Mouse (Mus musculus) forebrain, postnatal 0 days (tissue): ENCODE results near the gene Pkig. TPM values are rescaled to one million over a fixed set of nuclear protein-coding genes. Genes with fewer than 3 reads are reported as not detected.

Experiments
- ATAC-seq: fragments of 200-750 bp; cut with Nextera tagmentation; 2 replicates; pipeline ENCODE4 v1.8.0; 2017; ENCODE audit warnings: mild to moderate bottlenecking, moderate library complexity
- DNase-seq: peaks from one replicate; pipeline ENCODE4 v3.0.0-alpha.2; 2015
- H3K27ac ChIP-seq: fragments of 300-500 bp; sonication (generic); 2 replicates; pipeline ENCODE4 v1.5.1; 2014; ENCODE audit warnings: low read depth, mild to moderate bottlenecking, antibody characterized with exemption, low read length, moderate library complexity, mixed read lengths
- H3K27me3 ChIP-seq: fragments of 300-500 bp; sonication (generic); 2 replicates; pipeline ENCODE4 v1.6.1; 2014; ENCODE audit warnings: mild to moderate bottlenecking, low read length, mixed read lengths; ENCODE audit not compliant: insufficient read depth
- H3K36me3 ChIP-seq: fragments of 300-500 bp; sonication (generic); 2 replicates; pipeline ENCODE4 v1.6.1; 2014; ENCODE audit warnings: mild to moderate bottlenecking, moderate library complexity; ENCODE audit not compliant: insufficient read depth
- H3K4me1 ChIP-seq: fragments of 300-500 bp; sonication (generic); 2 replicates; pipeline ENCODE4 v1.6.1; 2014; ENCODE audit warnings: antibody characterized with exemption; ENCODE audit not compliant: insufficient read depth
- H3K4me2 ChIP-seq: fragments of 300-500 bp; sonication (generic); 2 replicates; pipeline ENCODE4 v1.6.1; 2014; ENCODE audit warnings: low read depth, mild to moderate bottlenecking, moderate library complexity
- H3K4me3 ChIP-seq: fragments of 300-500 bp; sonication (generic); 2 replicates; pipeline ENCODE4 v1.5.1; 2014; ENCODE audit warnings: low read depth, low read length, mixed read lengths
- H3K9ac ChIP-seq: fragments of 300-500 bp; sonication (generic); 2 replicates; pipeline ENCODE4 v1.6.1; 2014; ENCODE audit warnings: mild to moderate bottlenecking
- H3K9me3 ChIP-seq: fragments of 300-500 bp; sonication (generic); 2 replicates; pipeline ENCODE4 v1.6.1; 2016; ENCODE audit warnings: low read length
- CTCF ChIP-seq: sonication (generic); IDR thresholded peaks from 2 replicates; pipeline ENCODE4 v1.5.1; 2016; ENCODE audit warnings: antibody characterized with exemption, control low read depth, low read depth
- WGBS: fragments of 180-500 bp; shearing (Covaris S2); extraction: QIAGEN DNeasy Blood & Tissue Kit; methylation state at CpG from one replicate; pipeline ENCODE4 v1.1.7; 2014; 5-methylcytosine and 5-hydroxymethylcytosine counted together
- polyA plus RNA-seq: library from polyadenylated mRNA; unstranded; fragments of >200 nt; fragmentation: Nextera tagmentation; extraction: Ambion mirVana; gene quantifications from 2 replicates; pipeline ENCODE4 v1.2.1, GENCODE M21; 2015
- total RNA-seq: library from RNA; depleted of rRNA; stranded (reverse); fragments of >200 nt; gene quantifications from 2 replicates; pipeline ENCODE4 v1.2.3, GENCODE M21; 2014; rRNA removed

Gene Pkig
- total and polyA plus RNA-seq, 2 experiments from 2014 or later: 114 to 211 TPM

- no peak for DNase-seq
- no peak overlapping the region for H3K27ac ChIP-seq
- ATAC-seq: no peak
- H3K9ac ChIP-seq: no peak overlapping the region
- no peaks in the 10 kb centered on the region for H3K27me3 ChIP-seq
- 85% methylated on average over 5 of the region's 5 CpGs for WGBS
- peaks cover 6% of the 10 kb centered on the region; the same call in 1 of the 2 replicates for H3K4me1 ChIP-seq
- H3K4me2 ChIP-seq: no peak overlapping the region
- TF ChIP-seq CTCF: no peak
- H3K4me3 ChIP-seq: no peak overlapping the region
- no peaks in the 10 kb centered on the region for H3K36me3 ChIP-seq
- no peaks in the 10 kb centered on the region for H3K9me3 ChIP-seq
Measured at GRCm38 (mm10) chr2:163754228-163754627, 96.0 kb downstream of the Pkig start.

GRCm38 (mm10) chr2:163756723-163757122 lies 98.5 kb downstream of the Pkig start:
- Histone ChIP-seq H3K27ac (no peak overlapping the region), H3K4me1 (no peaks in the 10 kb centered on the region), H3K9me3 (no peaks in the 10 kb centered on the region), H3K27me3 (no peaks in the 10 kb centered on the region), H3K9ac (no peak overlapping the region), H3K36me3 (no peaks in the 10 kb centered on the region), H3K4me3 (no peak overlapping the region), H3K4me2 (no peak overlapping the region)
- ATAC-seq (no peak), DNase-seq (peak; percentile 34)
- WGBS: 8% methylated on average over 2 of the region's 2 CpGs
- TF ChIP-seq CTCF: no peak

DNA sequence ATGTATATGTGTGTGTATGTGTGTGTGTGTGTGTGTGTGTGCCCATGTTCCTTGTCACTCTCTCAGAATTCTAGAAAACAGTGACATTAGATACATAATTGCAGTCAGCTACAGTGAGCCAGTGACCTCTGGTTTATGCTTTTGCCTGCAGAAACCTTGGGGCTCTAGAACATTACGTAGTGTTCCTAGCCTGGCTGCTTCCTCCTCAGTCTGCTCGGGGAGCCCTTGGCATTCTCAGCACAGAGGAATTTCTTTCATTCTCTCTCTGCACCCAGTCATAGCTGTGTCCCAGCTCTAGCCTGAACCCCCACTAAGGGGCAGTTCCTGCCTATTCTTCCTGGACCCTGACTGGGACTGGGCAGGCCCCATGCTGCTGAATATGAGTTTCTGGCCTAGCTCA lies 100.0 kb downstream of the Pkig start:
- no peak overlapping the region for H3K9ac ChIP-seq
- no peak overlapping the region for H3K4me2 ChIP-seq
- no peaks in the 10 kb centered on the region for H3K9me3 ChIP-seq
- no peak for TF ChIP-seq CTCF
- H3K4me1 ChIP-seq: no peaks in the 10 kb centered on the region
- H3K27me3 ChIP-seq: no peaks in the 10 kb centered on the region
- H3K36me3 ChIP-seq: no peaks in the 10 kb centered on the region
- WGBS: 60% methylated on average over 2 of the region's 2 CpGs
- no peak overlapping the region for H3K4me3 ChIP-seq
- no peak for DNase-seq
- no peak overlapping the region for H3K27ac ChIP-seq
- no peak for ATAC-seq

DNA sequence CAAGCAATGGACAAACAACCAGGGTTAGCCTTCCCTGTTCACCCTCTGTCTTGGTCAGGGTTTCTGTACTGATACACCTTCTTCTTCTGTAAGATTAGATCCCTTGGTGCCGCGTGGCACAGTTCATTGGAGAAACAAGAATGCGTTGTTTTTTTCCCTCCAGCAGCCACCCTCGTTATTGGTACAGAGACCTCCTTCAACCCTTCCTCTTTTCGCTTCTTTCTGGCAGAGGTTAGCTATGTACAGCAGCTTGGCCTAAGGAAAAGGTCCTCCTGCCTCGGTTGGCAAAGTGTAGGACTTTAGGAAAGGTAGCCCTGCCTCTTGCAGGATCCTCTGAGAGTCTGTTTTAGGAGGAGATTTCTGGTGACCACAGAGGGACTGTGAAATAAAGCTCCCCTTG lies 102.4 kb downstream of the Pkig start:
- no peaks in the 10 kb centered on the region for H3K9me3 ChIP-seq
- no peaks in the 10 kb centered on the region for H3K27me3 ChIP-seq
- WGBS: 78% methylated on average over 6 of the region's 6 CpGs
- H3K9ac ChIP-seq: no peak overlapping the region
- H3K4me3 ChIP-seq: no peak overlapping the region
- ATAC-seq: no peak
- TF ChIP-seq CTCF: no peak
- no peak for DNase-seq
- H3K36me3 ChIP-seq: no peaks in the 10 kb centered on the region
- H3K4me2 ChIP-seq: no peak overlapping the region
- H3K4me1 ChIP-seq: no peaks in the 10 kb centered on the region
- no peak overlapping the region for H3K27ac ChIP-seq

GRCm38 (mm10) chr2:163761402-163761801 lies 103.2 kb downstream of the Pkig start:
- H3K9me3 ChIP-seq: no peaks in the 10 kb centered on the region
- no peak overlapping the region for H3K9ac ChIP-seq
- ATAC-seq (no peak), DNase-seq (no peak)
- WGBS: 84% methylated on average over 7 of the region's 7 CpGs
- no peak overlapping the region for H3K4me3 ChIP-seq
- no peaks in the 10 kb centered on the region for H3K4me1 ChIP-seq
- H3K4me2 ChIP-seq: no peak overlapping the region
- TF ChIP-seq CTCF: no peak
- H3K36me3 ChIP-seq: no peaks in the 10 kb centered on the region
- H3K27me3 ChIP-seq: no peaks in the 10 kb centered on the region
- no peak overlapping the region for H3K27ac ChIP-seq

DNA sequence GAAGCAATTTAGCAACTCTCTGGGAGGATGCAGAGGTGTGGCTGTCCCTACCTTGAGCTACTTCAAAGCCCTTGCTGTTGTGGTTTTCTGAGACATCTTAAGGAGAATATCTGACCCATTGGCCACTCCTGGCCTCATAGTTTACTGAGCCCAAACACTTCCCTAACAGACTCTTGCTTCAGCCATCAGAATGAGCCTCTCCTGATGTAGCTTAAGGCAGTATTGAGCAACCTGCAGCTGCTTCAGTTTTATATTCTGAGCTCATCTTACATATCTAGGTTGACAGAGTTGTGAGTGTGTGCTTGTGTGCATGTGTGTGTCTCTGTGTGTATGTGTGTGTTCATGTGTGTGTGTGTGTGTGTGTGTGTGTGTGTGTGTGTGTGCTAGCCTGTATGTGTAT lies 108.1 kb downstream of the Pkig start:
- Histone ChIP-seq H3K4me2 (no peak overlapping the region), H3K4me1 (no peaks in the 10 kb centered on the region), H3K9me3 (no peaks in the 10 kb centered on the region), H3K27me3 (no peaks in the 10 kb centered on the region), H3K27ac (no peak overlapping the region), H3K4me3 (no peak overlapping the region), H3K9ac (no peak overlapping the region), H3K36me3 (no peaks in the 10 kb centered on the region)
- DNase-seq (no peak), ATAC-seq (no peak)
- TF ChIP-seq CTCF: no peak

GRCm38 (mm10) chr2:163766890-163767289 lies 108.7 kb downstream of the Pkig start:
- no peak for ATAC-seq

GRCm38 (mm10) chr2:163770731-163771130 lies 112.5 kb downstream of the Pkig start:
- TF ChIP-seq CTCF: no peak
- no peaks in the 10 kb centered on the region for H3K4me1 ChIP-seq
- H3K27me3 ChIP-seq: no peaks in the 10 kb centered on the region
- H3K9ac ChIP-seq: no peak overlapping the region
- no peak overlapping the region for H3K4me2 ChIP-seq
- no peaks in the 10 kb centered on the region for H3K9me3 ChIP-seq
- no peak for DNase-seq
- H3K36me3 ChIP-seq: no peaks in the 10 kb centered on the region
- H3K27ac ChIP-seq: no peak overlapping the region
- 88% methylated on average over 8 of the region's 8 CpGs for WGBS
- H3K4me3 ChIP-seq: no peak overlapping the region
- no peak for ATAC-seq

More at GRCm38 (mm10) chr2:163766890-163767289, 108.7 kb downstream of the Pkig start:
- Histone ChIP-seq H3K9me3 (no peaks in the 10 kb centered on the region), H3K27me3 (no peaks in the 10 kb centered on the region), H3K9ac (no peak overlapping the region), H3K36me3 (no peaks in the 10 kb centered on the region), H3K4me2 (no peak overlapping the region), H3K4me1 (no peaks in the 10 kb centered on the region), H3K4me3 (no peak overlapping the region), H3K27ac (no peak overlapping the region)
- TF ChIP-seq CTCF: no peak
- DNase-seq: no peak
- 83% methylated on average over 1 of the region's 1 CpGs for WGBS

Other genes starting within 250 kb of the Pkig start
- 25.2 and 26.6 TPM in 2 replicates for gene Oser1, start 233.7 kb upstream of the Pkig start, total RNA-seq
- gene Oser1, start 233.7 kb upstream of the Pkig start, polyA plus RNA-seq: 52.4 and 57.3 TPM in 2 replicates
- gene Gdap1l1, start 219.9 kb upstream of the Pkig start, total RNA-seq: 95.2 and 106 TPM in 2 replicates
- gene Gdap1l1, start 219.9 kb upstream of the Pkig start, polyA plus RNA-seq: 123 and 134 TPM in 2 replicates
- 16.2 and 25.8 TPM in 2 replicates for gene Fitm2, start 185.8 kb upstream of the Pkig start, total RNA-seq
- 8.9 and 11.7 TPM in 2 replicates for gene Fitm2, start 185.8 kb upstream of the Pkig start, polyA plus RNA-seq
- 0.85 and 1.1 TPM in 2 replicates for gene R3hdml, start 166.1 kb upstream of the Pkig start, total RNA-seq
- 0.56 and 0.60 TPM in 2 replicates for gene R3hdml, start 166.1 kb upstream of the Pkig start, polyA plus RNA-seq
- not detected in 2 replicates for gene Hnf4a, start 151.6 kb upstream of the Pkig start, total RNA-seq
- gene Hnf4a, start 151.6 kb upstream of the Pkig start, polyA plus RNA-seq: not detected in 2 replicates
- gene Ttpal, start 56.1 kb upstream of the Pkig start, total RNA-seq: 80.6 and 89.2 TPM in 2 replicates
- 23.5 and 32.1 TPM in 2 replicates for gene Ttpal, start 56.1 kb upstream of the Pkig start, polyA plus RNA-seq
- gene Serinc3, start 13.3 kb upstream of the Pkig start, total RNA-seq: 81.9 and 98.2 TPM in 2 replicates
- gene Serinc3, start 13.3 kb upstream of the Pkig start, polyA plus RNA-seq: 26.4 and 31.7 TPM in 2 replicates
- 4.3 and 6.2 TPM in 2 replicates for gene Ada, start 91.9 kb downstream of the Pkig start, total RNA-seq
- gene Ada, start 91.9 kb downstream of the Pkig start, polyA plus RNA-seq: 4.6 and 5.4 TPM in 2 replicates
- not detected in 2 replicates for gene Ccn5, start 162.5 kb downstream of the Pkig start, total RNA-seq
- 0.31 and 0.43 TPM in 2 replicates for gene Ccn5, start 162.5 kb downstream of the Pkig start, polyA plus RNA-seq
- 0.19 TPM in 1 of 2 replicates, not detected in the other for gene Kcnk15, start 195.3 kb downstream of the Pkig start, total RNA-seq
- 0.15 TPM in 1 of 2 replicates, not detected in the other for gene Kcnk15, start 195.3 kb downstream of the Pkig start, polyA plus RNA-seq